Mouse (Mus musculus) liver, embryonic 13.5 days (tissue): Measurements from ENCODE around the gene Ptx4. TPM values are rescaled to one million over a fixed set of nuclear protein-coding genes. Genes with fewer than 3 reads are reported as not detected.
"Not testable (repeated sequence)": the region's sequence is repeated elsewhere in the genome, so short reads cannot be mapped to it uniquely, and the experiment has no call there.

Source experiments
- ATAC-seq: fragments of 200-750 bp; cut with Nextera tagmentation; 2 replicates; pipeline ENCODE4 v1.8.0; 2017; ENCODE audit warnings: low read depth, mild to moderate bottlenecking, moderate number of reproducible peaks, moderate library complexity
- DNase-seq: peaks from one replicate; pipeline ENCODE4 v3.0.0; 2022
- H3K27ac ChIP-seq: fragments of 300-500 bp; sonication (generic); 2 replicates; pipeline ENCODE4 v1.5.1; 2015; ENCODE audit warnings: moderate library complexity, mild to moderate bottlenecking, inconsistent platforms
- H3K27me3 ChIP-seq: fragments of 300-500 bp; sonication (generic); 2 replicates; pipeline ENCODE4 v1.6.1; 2015; ENCODE audit warnings: mild to moderate bottlenecking, inconsistent platforms
- H3K36me3 ChIP-seq: fragments of 300-500 bp; sonication (generic); 2 replicates; pipeline ENCODE4 v1.6.1; 2015; ENCODE audit warnings: mild to moderate bottlenecking, inconsistent platforms
- H3K4me1 ChIP-seq: fragments of 300-500 bp; sonication (generic); replicated peaks from 2 replicates; pipeline ENCODE4 v1.6.1; 2015; ENCODE audit warnings: inconsistent platforms
- H3K4me2 ChIP-seq: fragments of 300-500 bp; sonication (generic); 2 replicates; pipeline ENCODE4 v1.6.1; 2015; ENCODE audit warnings: inconsistent platforms, mild to moderate bottlenecking, moderate library complexity
- H3K4me3 ChIP-seq: fragments of 300-500 bp; sonication (generic); replicated peaks from 2 replicates; pipeline ENCODE4 v1.5.1; 2015; ENCODE audit warnings: mild to moderate bottlenecking, inconsistent platforms
- H3K9ac ChIP-seq: fragments of 300-500 bp; sonication (generic); 2 replicates; pipeline ENCODE4 v1.6.1; 2015; ENCODE audit warnings: mild to moderate bottlenecking, inconsistent platforms
- H3K9me3 ChIP-seq: fragments of 300-500 bp; sonication (generic); replicated peaks from 2 replicates; pipeline ENCODE4 v1.6.1; 2016; ENCODE audit warnings: inconsistent platforms
- WGBS: fragments of 180-500 bp; shearing (Covaris S2); methylation state at CpG from one replicate; pipeline ENCODE4 v1.1.7; 2015; ENCODE audit not compliant: insufficient replicate concordance; 5-methylcytosine and 5-hydroxymethylcytosine counted together
- polyA plus RNA-seq: library from polyadenylated mRNA; unstranded; fragments of >200 nt; fragmentation: Nextera tagmentation; extraction: Ambion mirVana; gene quantifications from 2 replicates; pipeline ENCODE4 v1.2.1, GENCODE M21; 2015

Ptx4 gene
- polyA plus RNA-seq, 1 experiment from 2014 or later: not detected

- H3K36me3 ChIP-seq: peaks cover 14% of the 10 kb centered on the region
- DNase-seq (peak; percentile 91), ATAC-seq (peak; percentile 88)
- peak within 1 kb of the TSS; percentile 76 for H3K4me3 ChIP-seq
- WGBS: 6% methylated on average over 40 of the region's 40 CpGs
- H3K9me3 ChIP-seq: no peaks in the 10 kb centered on the region
- peak within 1 kb of the TSS; percentile 100 for H3K4me2 ChIP-seq
- H3K4me1 ChIP-seq: peaks cover 40% of the 10 kb centered on the region
- peak within 1 kb of the TSS; percentile 85 for H3K27ac ChIP-seq
- H3K9ac ChIP-seq: peak within 1 kb of the TSS; percentile 82
- H3K27me3 ChIP-seq: peaks cover 7% of the 10 kb centered on the region; the same call in 1 of the 2 replicates
Observed at GRCm38 (mm10) chr17:25115664-25116432, 4.7 kb upstream of the Ptx4 start, which contains the start of gene Telo2. Gene Telo2 (minus strand): TSS chr17:25115967.

GRCm38 (mm10) chr17:25117263-25117662 is 3.3 kb upstream of the Ptx4 start:
- Histone ChIP-seq H3K4me1 (peaks cover 37% of the 10 kb centered on the region), H3K4me2 (no peak overlapping the region), H3K36me3 (0 out of 2 replicates have a peak, but pooled peaks cover 6% of the 10 kb centered on the region), H3K9ac (no peak overlapping the region), H3K4me3 (no peak overlapping the region), H3K9me3 (no peaks in the 10 kb centered on the region), H3K27ac (no peak overlapping the region), H3K27me3 (peaks cover 19% of the 10 kb centered on the region)
- WGBS: 26% methylated on average over 4 of the region's 4 CpGs
- DNase-seq (peak; percentile 39), ATAC-seq (no peak)

DNA sequence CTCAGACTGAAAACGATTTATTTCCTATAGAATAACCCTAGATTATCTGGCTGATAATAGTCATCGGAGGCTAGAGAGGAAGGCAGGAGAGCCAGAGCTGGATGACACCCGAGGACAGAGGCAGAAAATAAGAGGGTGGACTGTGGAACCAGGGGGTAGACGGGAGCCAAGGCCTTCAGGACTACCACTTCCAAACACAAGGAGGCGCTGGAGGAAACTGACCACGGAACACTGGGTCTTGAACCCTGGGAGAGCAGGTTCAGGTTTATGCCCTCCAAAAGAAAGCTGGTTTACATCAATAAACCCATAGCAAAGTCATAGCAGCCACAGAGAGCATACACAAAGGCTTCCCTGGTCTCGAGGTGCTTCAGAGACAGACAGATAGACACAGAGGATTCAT is 3.4 kb downstream of the Ptx4 start:
- no peak overlapping the region for H3K9ac ChIP-seq
- DNase-seq: no peak
- H3K9me3 ChIP-seq: no peaks in the 10 kb centered on the region
- 0 out of 2 replicates have a peak overlapping the region, but pooled peaks have one; percentile 93 for H3K27ac ChIP-seq
- H3K36me3 ChIP-seq: no peaks in the 10 kb centered on the region
- no peak for ATAC-seq
- peaks cover 34% of the 10 kb centered on the region for H3K27me3 ChIP-seq
- WGBS: 23% methylated on average over 7 of the region's 7 CpGs
- peaks cover 66% of the 10 kb centered on the region for H3K4me1 ChIP-seq
- H3K4me3 ChIP-seq: no peak overlapping the region
- no peak overlapping the region for H3K4me2 ChIP-seq

- peaks cover 29% of the 10 kb centered on the region for H3K27me3 ChIP-seq
- H3K4me3 ChIP-seq, H3K9me3 ChIP-seq, DNase-seq, H3K36me3 ChIP-seq, H3K4me2 ChIP-seq: not testable (repeated sequence)
- H3K9ac ChIP-seq: peak overlapping the region; percentile 52
- WGBS: 43% methylated on average over 3 of the region's 3 CpGs
- peak; percentile 63 for ATAC-seq
- peak overlapping the region; percentile 93 for H3K27ac ChIP-seq
- peaks cover 54% of the 10 kb centered on the region for H3K4me1 ChIP-seq
Observed at GRCm38 (mm10) chr17:25125442-25126060, 5.0 kb downstream of the Ptx4 start.

- DNase-seq: peak; percentile 46
- H3K27me3 ChIP-seq: peaks cover 16% of the 10 kb centered on the region
- H3K9me3 ChIP-seq: no peaks in the 10 kb centered on the region
- H3K36me3 ChIP-seq: no peaks in the 10 kb centered on the region
- peaks cover 54% of the 10 kb centered on the region for H3K4me1 ChIP-seq
- WGBS: 12% methylated on average over 8 of the region's 8 CpGs
- peak overlapping the region; percentile 5; the same call in 1 of the 2 replicates for H3K4me3 ChIP-seq
- peak overlapping the region; percentile 93 for H3K27ac ChIP-seq
- peak; percentile 87 for ATAC-seq
- H3K4me2 ChIP-seq: peak overlapping the region; percentile 46
- H3K9ac ChIP-seq: peak overlapping the region; percentile 60
Observed at GRCm38 (mm10) chr17:25127079-25127478, 6.5 kb downstream of the Ptx4 start.

DNA sequence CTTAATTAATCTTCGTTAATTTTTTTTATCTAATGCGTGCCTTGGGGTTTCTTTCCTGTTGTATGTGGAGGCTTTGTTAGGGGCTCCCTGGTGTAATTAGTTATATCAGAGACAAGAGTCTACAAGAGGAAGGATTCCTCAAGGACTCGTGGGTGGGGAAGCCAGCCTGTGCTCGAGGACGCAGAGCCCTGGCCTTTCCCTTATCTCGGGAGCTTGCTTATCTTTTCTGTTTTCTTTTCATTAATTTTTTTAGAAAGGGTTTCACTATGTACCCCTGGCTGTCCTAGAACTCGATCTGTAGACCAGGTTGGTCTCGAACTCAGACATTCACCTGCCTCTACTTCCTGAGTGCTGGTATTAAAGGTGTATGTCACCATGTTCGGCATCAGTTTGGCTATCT is 7.1 kb downstream of the Ptx4 start:
- DNase-seq (no peak), ATAC-seq (peak; percentile 39)
- Histone ChIP-seq H3K9ac (peak overlapping the region; percentile 60), H3K9me3 (no peaks in the 10 kb centered on the region), H3K4me2 (peak overlapping the region; percentile 46), H3K27me3 (peaks cover 10% of the 10 kb centered on the region; the same call in 1 of the 2 replicates), H3K4me1 (peaks cover 54% of the 10 kb centered on the region), H3K27ac (peak overlapping the region; percentile 93), H3K4me3 (0 out of 2 replicates have a peak overlapping the region, but pooled peaks have one; percentile 5), H3K36me3 (no peaks in the 10 kb centered on the region)
- 20% methylated on average over 9 of the region's 9 CpGs for WGBS

GRCm38 (mm10) chr17:25130060-25130459 is 9.5 kb downstream of the Ptx4 start:
- ATAC-seq (no peak), DNase-seq (no peak)
- H3K4me2 ChIP-seq: no peak overlapping the region
- 97% methylated on average over 1 of the region's 1 CpGs for WGBS
- no peak overlapping the region for H3K9ac ChIP-seq
- peaks cover 55% of the 10 kb centered on the region for H3K4me1 ChIP-seq
- no peaks in the 10 kb centered on the region for H3K27me3 ChIP-seq
- H3K9me3 ChIP-seq: no peaks in the 10 kb centered on the region
- H3K27ac ChIP-seq: no peak overlapping the region
- no peaks in the 10 kb centered on the region for H3K36me3 ChIP-seq
- no peak overlapping the region for H3K4me3 ChIP-seq

GRCm38 (mm10) chr17:25133275-25133698 is 12.7 kb downstream of the Ptx4 start, which contains the start of gene Clcn7:
Gene Clcn7 (plus strand): TSS chr17:25133391.
- Histone ChIP-seq H3K4me3 (peak within 1 kb of the TSS; percentile 92), H3K9me3 (no peaks in the 10 kb centered on the region), H3K4me2 (peak within 1 kb of the TSS; percentile 76), H3K9ac (peak within 1 kb of the TSS; percentile 84), H3K36me3 (peaks cover 4% of the 10 kb centered on the region; the same call in 1 of the 2 replicates), H3K4me1 (peaks cover 42% of the 10 kb centered on the region), H3K27me3 (no peaks in the 10 kb centered on the region), H3K27ac (peak within 1 kb of the TSS; percentile 69)
- ATAC-seq (peak; percentile 88), DNase-seq (peak; percentile 86)
- under 1% methylated on average over 39 of the region's 40 CpGs for WGBS

DNA sequence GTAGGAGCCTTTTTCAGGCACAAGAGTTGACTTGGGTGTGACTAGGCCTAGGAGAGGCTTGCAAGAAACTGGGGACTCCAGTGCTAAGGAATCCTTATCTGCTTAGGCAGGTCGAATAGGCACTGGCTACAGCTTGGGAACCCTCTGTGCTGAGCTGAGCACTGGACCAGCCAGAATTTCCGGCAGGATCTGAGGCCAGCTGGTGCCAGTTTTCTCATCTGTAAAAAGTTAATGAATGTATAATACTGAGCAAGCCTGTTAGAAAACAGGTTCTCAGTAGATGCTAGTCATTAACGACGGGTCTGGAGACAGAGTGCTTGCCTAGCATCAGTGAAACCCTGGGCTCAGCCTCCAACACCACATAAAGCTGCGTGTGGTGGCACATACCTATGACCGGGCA is 15.1 kb downstream of the Ptx4 start:
- DNase-seq (no peak), ATAC-seq (no peak)
- H3K27me3 ChIP-seq: no peaks in the 10 kb centered on the region
- 77% methylated on average over 6 of the region's 6 CpGs for WGBS
- peaks cover 47% of the 10 kb centered on the region for H3K4me1 ChIP-seq
- peak overlapping the region; percentile 3; the same call in 1 of the 2 replicates for H3K4me2 ChIP-seq
- no peaks in the 10 kb centered on the region for H3K9me3 ChIP-seq
- 0 out of 2 replicates have a peak overlapping the region, but pooled peaks have one; percentile 84 for H3K9ac ChIP-seq
- no peak overlapping the region for H3K4me3 ChIP-seq
- H3K27ac ChIP-seq: no peak overlapping the region
- peaks cover 4% of the 10 kb centered on the region; the same call in 1 of the 2 replicates for H3K36me3 ChIP-seq

DNA sequence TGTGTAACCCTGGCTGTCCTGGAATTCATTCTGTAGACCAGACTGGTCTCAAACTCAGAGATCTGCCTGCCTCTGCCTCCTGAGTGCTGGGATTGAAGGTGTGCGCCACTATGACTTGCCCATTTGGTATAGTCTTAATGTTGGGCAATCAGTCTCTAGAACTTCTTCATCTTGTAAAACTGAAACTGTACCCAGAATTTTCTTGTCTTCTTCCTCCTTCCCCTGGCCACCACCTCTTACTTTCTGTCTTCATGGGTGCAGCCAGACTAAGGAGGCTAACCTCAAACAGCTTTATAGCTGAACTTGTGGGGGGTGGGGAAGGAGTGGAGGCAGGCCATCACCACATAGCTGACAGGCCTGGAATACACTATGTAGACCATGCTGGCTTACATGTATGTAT is 18.2 kb downstream of the Ptx4 start:
- Histone ChIP-seq H3K4me3 (no peak overlapping the region), H3K9ac (no peak overlapping the region), H3K36me3 (peaks cover 4% of the 10 kb centered on the region; the same call in 1 of the 2 replicates), H3K27ac (peak overlapping the region; percentile 0; the same call in 1 of the 2 replicates), H3K27me3 (no peaks in the 10 kb centered on the region), H3K4me2 (no peak overlapping the region), H3K9me3 (no peaks in the 10 kb centered on the region), H3K4me1 (peaks cover 41% of the 10 kb centered on the region)
- ATAC-seq: no peak
- DNase-seq: no peak
- WGBS: 88% methylated on average over 1 of the region's 1 CpGs

GRCm38 (mm10) chr17:25139960-25140359 is 19.4 kb downstream of the Ptx4 start:
- no peak for ATAC-seq
- H3K4me2 ChIP-seq: no peak overlapping the region
- 73% methylated on average over 4 of the region's 4 CpGs for WGBS
- no peak overlapping the region for H3K4me3 ChIP-seq
- no peaks in the 10 kb centered on the region for H3K9me3 ChIP-seq
- no peak overlapping the region for H3K27ac ChIP-seq
- H3K36me3 ChIP-seq: peaks cover 12% of the 10 kb centered on the region
- H3K9ac ChIP-seq: no peak overlapping the region
- DNase-seq: no peak
- no peaks in the 10 kb centered on the region for H3K27me3 ChIP-seq
- peaks cover 31% of the 10 kb centered on the region for H3K4me1 ChIP-seq
